Mouse (Mus musculus): Measurements from ENCODE around the gene Ffar4.

The Ffar4 gene

DNA sequence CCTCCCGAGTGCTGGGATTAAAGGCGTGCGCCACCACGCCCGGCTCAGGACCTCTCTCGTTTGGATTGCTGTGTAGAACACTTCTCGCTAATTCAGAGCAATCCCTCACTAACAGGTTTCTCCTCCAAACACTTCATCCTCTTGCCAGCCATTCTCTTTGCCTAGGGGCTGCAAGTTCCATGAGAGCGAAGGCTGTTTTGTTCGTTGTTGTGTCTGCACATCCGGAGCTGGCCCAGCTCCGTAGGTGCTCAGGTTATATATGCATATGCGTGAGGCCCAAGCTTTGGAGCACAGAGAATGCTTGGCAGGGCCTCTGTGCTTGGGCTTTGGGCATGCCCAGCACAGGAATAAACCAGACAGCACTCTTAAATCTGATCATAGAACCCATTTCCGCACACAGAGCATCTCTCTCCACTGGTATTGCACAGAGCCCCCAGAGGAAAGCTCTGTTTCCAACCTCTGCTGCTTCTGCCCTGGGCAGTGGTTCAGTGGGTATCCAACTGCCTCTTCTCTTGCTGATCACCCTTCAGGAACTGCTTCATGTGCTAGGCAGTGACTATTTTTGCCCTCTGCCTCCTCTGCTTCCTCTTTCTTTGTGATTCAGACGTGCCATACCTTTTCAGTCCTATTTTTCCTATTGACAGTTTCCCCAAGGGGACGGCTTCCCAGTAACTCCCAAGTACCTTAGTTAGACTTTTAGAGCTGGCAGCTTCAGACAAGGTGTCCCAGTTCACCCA lies 12.8 kb downstream of the Ffar4 start:
- no peak for DNase-seq

- no peak for DNase-seq
Observed at GRCm38 (mm10) chr19:38111056-38111455, 14.2 kb downstream of the Ffar4 start.

DNA sequence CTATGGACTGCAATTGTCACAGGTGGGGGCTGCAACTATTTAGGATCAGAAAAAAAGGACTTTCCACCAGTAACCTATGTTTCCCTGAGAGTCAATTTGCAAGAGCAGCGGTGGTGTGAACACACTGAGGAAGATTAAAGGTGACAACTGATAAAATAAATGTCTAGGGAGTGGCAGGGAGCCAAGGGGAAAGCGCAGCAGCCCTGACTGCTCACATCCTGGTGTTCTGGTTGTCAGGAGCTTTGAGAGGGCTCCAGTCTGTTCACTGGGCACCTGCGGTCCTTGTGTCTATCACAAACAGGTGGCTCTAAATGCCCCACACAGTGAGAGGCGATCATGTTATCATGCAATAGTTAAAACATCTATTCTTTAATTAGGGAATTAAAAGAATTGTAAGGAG lies 15.7 kb downstream of the Ffar4 start:
- no peak for DNase-seq

DNA sequence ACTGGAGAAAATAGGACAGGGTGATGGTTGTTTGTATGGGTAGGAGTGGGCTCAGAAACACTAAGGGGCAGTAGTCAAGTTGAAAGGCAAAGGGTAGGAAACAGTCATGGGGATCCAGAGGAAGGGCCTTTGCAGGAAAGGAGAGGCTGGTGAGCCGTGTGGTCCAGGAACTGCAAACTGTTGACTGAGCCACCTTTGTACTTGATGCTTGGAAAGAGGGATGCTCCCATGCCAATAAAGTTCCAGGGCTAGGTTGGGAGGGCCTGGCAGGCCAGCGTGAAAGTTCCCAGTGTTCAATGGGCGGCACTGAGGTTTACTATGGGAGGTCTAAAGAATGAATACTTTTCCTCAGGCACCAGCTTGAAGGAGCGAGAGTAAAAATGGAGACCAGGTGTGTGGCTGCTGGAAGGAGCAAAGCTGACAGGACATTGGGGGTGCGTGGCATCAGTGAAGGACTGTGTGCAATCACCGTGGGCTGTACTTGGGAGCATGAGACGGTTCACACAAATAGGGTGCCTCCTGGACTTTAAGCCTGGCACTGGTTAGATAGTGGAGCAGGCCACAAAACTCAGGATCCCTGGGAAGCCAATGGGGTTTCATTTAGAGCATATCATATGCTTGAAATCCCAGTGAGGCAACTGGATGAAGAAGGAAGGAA lies 18.1 kb downstream of the Ffar4 start:
- no peak for DNase-seq

DNA sequence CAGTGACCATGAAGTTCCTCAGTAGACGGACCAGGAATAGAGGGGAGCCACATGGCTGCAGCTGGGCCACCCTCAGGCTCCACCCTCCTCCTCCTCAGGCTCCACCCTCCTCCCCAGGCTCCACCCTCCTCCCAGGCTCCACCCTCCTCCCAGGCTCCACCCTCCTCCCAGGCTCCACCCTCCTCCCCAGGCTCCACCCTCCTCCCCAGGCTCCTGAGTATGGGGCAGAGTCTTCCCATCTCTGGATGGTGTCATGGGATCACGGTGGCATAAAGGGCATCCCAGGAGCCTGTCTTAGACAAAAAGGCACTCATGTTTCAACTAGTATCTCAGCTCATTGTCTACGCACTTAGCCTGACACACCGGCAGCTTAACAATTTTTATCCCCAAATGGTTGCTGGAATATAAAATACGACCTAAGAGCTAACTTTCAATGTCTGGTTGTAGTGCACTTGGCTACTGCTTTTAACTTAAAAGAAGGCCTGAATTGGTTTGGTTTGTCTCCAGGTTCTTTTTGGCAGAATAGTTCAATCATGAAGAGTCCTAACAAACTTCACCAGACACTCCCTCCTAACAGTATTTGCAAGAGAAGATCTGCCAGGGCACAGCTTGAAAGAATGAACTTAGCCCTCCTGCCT lies 23.4 kb downstream of the Ffar4 start:
- DNase-seq, result no peak

DNA sequence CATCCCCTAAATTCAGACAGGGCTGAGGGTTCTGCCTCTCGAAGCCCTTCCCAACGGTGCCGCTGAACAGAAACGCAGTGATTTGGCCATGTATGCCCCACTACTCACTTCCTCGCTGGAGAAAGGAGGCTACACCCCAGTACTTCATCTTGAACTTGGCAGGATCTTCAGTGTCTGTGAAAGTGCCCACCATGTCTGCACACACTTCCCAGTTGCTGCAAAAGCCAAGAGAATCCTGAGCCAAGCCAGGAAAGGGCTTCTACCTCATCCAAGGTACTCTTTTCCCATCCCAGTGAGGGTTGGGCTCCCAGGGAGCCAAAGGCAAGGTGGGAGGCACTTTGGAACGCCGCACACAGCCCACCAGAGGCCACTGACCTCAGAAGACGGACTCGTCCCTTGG lies 27.1 kb downstream of the Ffar4 start:
- no peak for DNase-seq

DNA sequence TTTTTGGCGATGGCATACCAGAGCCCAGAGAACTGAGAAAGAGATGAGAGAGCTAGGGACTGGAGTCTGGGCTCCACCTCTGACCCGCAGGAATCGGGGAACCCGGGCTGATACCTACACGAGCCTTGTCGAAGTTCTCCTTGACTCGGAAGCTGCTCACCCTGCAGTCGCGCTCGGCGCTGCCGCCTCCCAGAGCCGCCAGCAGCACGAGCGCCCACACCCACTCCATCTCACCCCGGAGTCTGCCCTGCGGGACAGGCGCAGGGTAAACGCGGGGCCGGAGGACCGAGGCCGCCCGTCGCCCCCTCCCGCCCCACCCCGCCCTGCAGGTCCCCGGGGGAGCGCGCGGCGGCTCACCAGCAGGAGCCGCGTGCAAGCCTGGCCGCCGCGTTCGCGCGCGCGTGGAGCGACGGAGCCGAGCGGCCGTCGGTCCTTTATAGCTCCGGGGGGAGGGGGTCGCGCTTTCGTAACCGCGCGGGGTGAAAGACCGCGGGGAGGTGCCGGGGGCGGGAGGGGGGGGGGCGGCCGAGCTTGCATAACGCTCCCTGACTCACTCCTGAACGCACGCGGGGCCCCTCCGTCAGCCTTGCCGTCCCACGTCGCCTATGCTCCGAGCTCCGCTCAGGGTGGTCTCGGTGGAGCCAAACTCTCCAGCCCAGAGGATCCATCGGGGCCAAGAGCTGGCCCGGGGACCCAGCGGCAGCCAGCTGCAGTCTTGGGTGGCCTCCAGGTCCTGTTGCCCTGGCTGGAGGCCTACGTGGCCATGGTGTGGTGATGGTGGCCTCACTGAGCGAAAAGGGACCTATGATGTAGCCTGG lies 27.7 kb downstream of the Ffar4 start:
- DNase-seq, result no peak

- no peak for DNase-seq
Observed at GRCm38 (mm10) chr19:38125219-38125610, 28.3 kb downstream of the Ffar4 start, which contains the start of gene Rbp4. Rbp4 (minus strand) TSS chr19:38125281.

DNA sequence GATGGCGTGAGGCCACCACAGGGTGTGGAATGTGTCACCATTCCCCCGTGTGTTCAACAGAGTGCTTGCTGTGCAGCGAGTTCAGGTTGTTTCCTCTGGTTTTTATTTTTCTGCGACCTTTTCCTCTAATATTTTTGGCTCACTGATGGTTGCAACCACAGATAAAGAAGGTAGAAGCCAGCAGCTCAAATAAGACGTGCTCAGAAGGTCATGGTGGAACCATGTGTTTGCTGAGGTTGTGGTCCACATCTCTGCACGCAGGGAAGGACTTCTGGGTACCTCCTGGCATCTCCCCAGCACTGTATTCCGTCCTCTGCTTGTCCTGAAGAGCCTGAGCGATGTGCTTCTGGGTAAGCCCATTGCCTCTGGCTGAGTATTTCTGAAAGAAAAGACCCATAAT lies 29.8 kb downstream of the Ffar4 start:
- no peak for DNase-seq

DNA sequence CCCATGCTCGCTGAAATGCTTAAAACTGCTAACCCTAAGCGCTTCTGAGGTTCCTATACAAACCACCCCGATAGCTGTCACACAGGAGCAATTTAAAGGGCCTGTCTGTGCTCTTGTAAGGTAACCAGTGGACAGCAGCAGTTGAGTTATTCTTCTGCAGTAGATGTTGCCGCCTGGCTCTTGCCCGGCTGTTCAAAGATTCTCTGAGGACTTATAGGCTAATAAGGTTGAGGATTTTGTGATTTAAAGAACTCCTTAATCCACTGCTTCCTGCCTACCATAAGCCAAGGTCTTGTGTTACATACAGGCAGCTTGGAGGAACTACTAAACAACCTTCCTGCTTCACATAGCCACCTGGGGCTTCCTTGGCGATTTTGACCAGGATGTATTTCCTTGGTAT lies 35.6 kb downstream of the Ffar4 start, which contains the start of gene Pde6c:
Pde6c (plus strand) TSS at position 301 of the 400 bp plus-strand sequence.
- no peak for DNase-seq

- no peak for DNase-seq
Observed at GRCm38 (mm10) chr19:38133986-38134385, 37.1 kb downstream of the Ffar4 start.

- DNase-seq, result no peak
Observed at GRCm38 (mm10) chr19:38134806-38135205, 37.9 kb downstream of the Ffar4 start.

DNA sequence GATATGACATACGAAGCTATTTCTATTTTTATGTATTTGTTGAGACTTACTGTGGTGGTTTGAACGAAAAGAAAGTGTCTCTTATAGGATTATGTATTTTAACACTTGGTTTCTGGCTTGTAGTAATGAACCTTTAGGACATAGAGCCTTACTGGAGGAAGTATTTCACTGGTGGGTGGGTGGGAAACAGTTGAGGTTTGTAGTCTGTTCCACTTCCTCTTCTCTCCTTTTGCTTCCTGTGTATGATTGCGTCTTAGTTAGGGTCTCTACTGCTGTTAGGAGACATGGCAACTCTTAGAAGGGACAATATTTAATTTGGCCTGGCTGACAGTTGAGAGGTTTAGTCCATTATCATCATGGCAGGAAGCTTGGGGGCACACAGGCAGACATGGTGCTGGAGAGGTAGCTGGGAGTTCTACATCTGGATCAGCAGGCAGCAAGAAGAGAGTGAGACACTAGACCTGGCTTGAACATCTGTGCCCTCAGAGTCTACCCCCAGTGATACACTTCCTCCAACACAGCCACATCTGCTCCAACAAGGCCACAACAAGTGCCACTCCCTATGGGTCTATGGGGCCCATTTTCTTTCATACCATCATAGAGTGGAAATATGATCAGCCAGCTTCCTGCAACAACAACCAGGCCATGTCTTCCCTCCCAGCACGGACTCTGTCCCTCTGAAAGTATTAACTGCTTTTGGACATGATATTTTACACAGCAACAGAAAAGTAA lies 46.8 kb downstream of the Ffar4 start:
- no peak for DNase-seq

- DNase-seq, result no peak
Observed at GRCm38 (mm10) chr19:38156243-38156642, 59.4 kb downstream of the Ffar4 start.

GRCm38 (mm10) chr19:38161648-38162354 lies 64.9 kb downstream of the Ffar4 start:
- DNase-seq, result no peak

Data from cerebellum, adult 11 months (tissue).